Mouse (Mus musculus): ENCODE data around the gene Hoxc12. TPM values are rescaled to one million over a fixed set of nuclear protein-coding genes. Genes with fewer than 3 reads are reported as not detected.

Gene Hoxc12
- total RNA-seq, 2 experiments from 2014 or later: not detected

GRCm38 (mm10) chr15:102980912-102981311 lies 44.4 kb downstream of the Hoxc12 start:
- DNase-seq (ENCODE audit: low spot score): no peak

GRCm38 (mm10) chr15:102981379-102982288 lies 45.1 kb downstream of the Hoxc12 start:
- peak; percentile 70 for DNase-seq (ENCODE audit: low spot score)

DNA sequence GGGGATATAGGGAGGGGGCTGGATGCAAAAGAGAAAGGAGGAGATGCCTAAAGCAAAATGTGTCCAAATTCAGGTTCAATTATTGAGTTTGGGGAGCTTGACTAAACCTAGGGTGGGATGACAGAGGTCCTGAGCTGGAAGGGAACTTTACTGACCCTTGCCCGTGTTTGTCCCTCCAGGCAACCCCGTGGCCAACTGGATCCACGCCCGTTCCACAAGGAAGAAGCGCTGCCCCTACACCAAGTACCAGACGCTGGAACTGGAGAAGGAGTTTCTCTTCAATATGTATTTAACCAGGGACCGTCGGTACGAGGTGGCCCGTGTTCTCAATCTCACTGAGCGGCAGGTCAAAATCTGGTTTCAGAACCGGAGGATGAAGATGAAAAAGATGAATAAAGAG lies 47.2 kb downstream of the Hoxc12 start:
- no peak for DNase-seq (ENCODE audit: low spot score)

DNA sequence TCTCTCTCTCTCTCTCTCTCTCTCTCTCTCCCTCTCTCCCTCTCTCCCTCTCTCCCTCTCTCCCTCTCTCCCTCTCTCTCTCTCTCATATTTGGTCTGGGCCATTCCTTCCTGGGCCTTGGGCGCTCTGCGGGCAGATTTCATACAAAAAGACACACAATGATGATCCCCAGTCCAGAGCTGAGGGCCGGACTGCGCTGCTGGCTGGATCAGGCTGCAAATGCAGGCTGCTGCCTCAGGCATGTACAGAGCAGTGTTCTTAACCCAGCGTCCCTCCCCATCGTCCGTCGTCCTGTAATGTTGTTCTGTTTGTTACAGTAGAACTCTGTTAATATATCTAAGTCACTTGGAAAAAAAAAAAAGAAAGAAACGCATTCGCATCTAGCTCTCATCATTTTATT lies 48.0 kb downstream of the Hoxc12 start:
- DNase-seq (ENCODE audit: low spot score): no peak

- DNase-seq (ENCODE audit: low spot score): no peak
Measured at GRCm38 (mm10) chr15:102984925-102985324, 48.4 kb downstream of the Hoxc12 start.

DNA sequence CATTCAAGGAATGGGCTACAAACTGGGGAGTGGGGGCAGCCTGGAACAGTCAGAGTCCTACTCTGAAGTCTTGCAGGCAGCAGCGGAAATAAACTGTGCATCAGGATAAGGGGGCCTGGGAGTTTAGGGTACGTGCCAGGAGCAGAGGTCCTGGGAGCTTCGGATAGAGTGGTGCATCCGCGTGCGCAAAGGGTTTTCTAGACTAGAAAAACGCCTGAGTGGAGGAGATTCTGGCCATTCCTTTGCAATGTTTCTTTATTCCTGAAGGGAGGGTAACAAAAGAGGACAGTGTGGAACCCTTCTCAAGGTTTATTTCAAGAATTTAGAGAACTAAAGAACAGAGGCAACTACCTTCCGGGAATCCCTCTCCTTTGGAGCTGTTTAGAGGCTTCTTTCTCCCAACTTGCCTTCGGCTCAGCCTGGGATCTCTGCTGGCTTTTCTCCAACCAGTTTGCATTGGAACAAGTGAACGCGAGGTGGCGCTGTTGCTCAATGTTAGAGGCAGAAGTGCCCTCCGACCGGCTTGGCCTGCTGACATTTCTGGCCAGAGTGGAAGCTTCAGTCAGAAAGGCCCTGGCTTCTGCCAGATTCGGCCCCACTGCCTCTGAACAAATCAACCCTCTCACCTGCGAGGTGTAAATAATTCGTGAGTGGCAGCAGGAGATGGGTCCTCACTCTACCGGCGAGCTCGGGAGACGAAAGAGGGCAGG lies 50.7 kb downstream of the Hoxc12 start:
- DNase-seq (ENCODE audit: low spot score): peak; percentile 97

- no peak for DNase-seq (ENCODE audit: low spot score)
Measured at GRCm38 (mm10) chr15:102988078-102988477, 51.5 kb downstream of the Hoxc12 start.

Small RNAs within 50 kb of the gene (microRNA-seq; reads per million reads assigned to microRNA genes)
- 5,121 reads per million, percentile 91 among the genes with 10 or more reads in this experiment for gene Mir196a-2

Other genes with a start within 250 kb of the Hoxc12 start
- gene Calcoco1, start 214.6 kb upstream of the Hoxc12 start, total RNA-seq (2021): 10 to 100 TPM; 72.7 to 73.2 TPM
- gene Hoxc13, start 15.7 kb upstream of the Hoxc12 start, total RNA-seq (2021): not detected
- 1 to 10 TPM; 6.7 to 8.3 TPM for gene Hoxc11, start 17.7 kb downstream of the Hoxc12 start, total RNA-seq (2021)
- 10 to 100 TPM; 78.5 to 88.0 TPM for gene Hoxc10, start 30.0 kb downstream of the Hoxc12 start, total RNA-seq (2021)
- gene Hoxc5, start 30.7 kb downstream of the Hoxc12 start, total RNA-seq (2021): 1 to 10 TPM; 1.5 to 2.1 TPM
- gene Hoxc9, start 39.7 kb downstream of the Hoxc12 start, total RNA-seq (2021): 1 to 10 TPM; 6.8 to 7.4 TPM
- gene Hoxc8, start 53.9 kb downstream of the Hoxc12 start, total RNA-seq (2021): 1 to 10 TPM; 1.3 to 1.9 TPM
- gene Hoxc6, start 61.5 kb downstream of the Hoxc12 start, total RNA-seq (2021): 1 to 10 TPM; 5.3 to 5.8 TPM
- gene Hoxc4, start 82.2 kb downstream of the Hoxc12 start, total RNA-seq (2021): 1 to 10 TPM; 3.8 to 5.3 TPM
- gene Smug1, start 230.3 kb downstream of the Hoxc12 start, total RNA-seq (2021): 10 to 100 TPM in 1 of 2 experiments, 1 to 10 TPM in 1; 9.4 to 11.3 TPM

All from gastrocnemius, adult 18-20 months (tissue).